Mouse (Mus musculus): Measurements from ENCODE around the gene Dagla. TPM values are rescaled to one million over a fixed set of nuclear protein-coding genes. Genes with fewer than 3 reads are reported as not detected.

Dagla gene
- polyA plus RNA-seq (2012; rRNA removed), result 15.1 and 16.4 TPM in 2 replicates

DNA sequence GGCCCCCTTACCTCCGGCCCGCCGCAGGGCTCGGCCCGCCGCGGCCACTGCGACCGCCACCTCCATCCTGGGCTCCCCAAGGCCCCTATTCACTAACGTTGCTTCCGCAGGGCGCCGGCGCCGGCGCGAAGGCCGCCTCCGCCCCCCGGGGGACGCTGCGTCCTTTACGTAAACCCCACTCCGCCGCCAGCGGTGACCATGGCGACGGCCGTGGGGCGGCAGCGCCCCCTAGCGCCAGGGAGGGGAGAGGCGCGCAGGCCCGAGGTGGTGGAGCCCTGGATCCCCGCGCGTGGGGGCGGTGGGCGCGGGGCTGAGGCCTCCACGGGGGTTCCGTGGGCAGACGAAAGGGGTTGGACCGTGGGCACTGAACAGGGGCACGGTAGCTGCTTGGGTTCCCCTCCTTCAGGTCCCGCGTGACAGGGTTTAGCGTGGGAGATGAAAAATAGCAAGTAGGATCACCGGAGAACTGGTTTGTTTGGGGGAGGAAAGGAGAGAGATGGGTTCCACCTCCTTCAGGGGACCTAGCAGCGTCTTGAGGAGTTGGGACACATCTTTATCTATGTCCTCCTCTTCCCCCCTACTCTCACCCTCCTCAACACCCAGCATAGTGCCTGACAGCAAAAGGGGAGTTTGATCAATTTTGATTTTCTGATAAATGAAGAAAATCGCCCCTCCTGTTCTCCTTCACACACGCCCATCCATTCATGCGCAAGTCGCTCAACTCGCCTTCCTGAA is at the start of gene Dagla:
Dagla (minus strand) TSS at position 68 of the 735 bp plus-strand sequence.

DNA sequence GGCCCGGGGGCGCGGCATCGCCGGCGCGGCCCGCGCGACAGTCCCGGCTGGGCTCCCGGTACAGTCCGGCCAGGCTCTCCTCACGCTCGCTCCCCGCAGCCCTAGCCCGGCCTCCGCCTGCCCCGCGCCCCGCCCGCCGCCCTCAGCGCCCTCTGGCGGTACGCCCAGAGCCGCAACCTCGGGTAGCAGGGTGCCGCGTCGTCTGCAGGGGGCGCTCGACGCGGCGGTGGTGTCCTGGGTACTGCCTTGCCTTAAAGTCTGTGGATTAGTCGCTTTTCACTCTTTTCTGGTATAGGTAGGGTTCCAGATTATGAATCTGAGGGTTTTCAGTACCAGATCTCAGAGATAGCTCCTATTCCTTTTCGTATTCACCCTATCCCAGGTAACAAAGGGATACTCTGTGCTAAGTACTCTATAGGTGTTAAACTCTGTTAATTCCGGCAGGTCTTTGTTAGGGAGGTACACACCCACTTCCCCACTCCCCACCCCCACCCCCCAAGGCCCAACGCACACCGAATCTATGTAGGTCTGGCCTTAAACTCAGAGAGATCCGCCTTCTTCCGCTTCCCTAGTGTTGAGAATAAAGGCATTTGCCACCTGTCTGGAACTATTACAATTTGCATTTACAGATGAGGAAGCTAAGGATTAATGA is 63.9 kb downstream of the Dagla start, which contains the start of gene Myrf:
Myrf (minus strand) TSS at position 95 of the 652 bp plus-strand sequence.

DNA sequence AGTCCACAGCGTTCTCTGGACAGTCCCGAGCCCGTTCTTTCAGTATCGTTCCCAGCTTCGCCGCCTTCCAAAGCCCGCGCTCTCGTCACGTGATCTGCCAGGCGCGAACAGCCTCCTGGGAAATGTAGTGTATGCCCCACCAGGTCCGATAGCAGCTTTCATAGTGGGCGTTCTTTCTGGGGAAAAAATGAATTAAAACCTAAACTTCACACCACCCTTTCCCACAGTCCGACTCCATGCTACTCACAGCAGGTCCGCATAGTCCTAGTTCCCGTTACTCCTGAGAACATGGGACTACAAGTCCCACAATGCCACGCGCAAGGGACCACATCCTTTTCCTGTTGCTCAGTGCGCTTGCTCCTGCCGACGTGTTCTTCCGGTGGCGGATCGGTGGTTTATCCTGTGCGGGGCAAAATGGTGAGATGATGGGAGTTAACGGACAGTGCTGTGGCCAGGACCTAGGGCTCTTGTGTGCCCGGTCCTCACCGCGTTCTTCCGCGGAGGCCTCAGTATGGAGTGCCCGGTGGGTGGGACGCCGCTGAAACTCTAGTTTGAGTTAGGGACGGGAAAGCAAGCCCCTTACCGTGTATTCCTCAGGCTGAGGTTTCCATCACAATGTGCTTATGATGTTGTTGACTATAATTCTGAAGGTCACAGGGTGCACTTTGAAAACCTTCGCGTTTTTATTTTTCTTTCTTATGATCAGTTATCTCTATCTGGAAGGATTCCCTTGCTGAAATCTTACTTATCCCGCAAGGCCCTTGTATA is 100.6 kb downstream of the Dagla start, which contains the start of the genes Tmem258 and Fen1:
Tmem258 (plus strand) TSS at position 167 of the 768 bp plus-strand sequence.
Fen1 (minus strand) TSS at position 322 of the 768 bp plus-strand sequence.

Other genes starting within 250 kb of the Dagla start
- 147 and 162 TPM in 2 replicates for gene Fads2, start 203.1 kb downstream of the Dagla start, polyA plus RNA-seq (2012; rRNA removed)
- 125 and 133 TPM in 2 replicates for gene Fads1, start 122.0 kb downstream of the Dagla start, polyA plus RNA-seq (2012; rRNA removed)
- 151 TPM in 2 replicates for gene Tmem258, start 100.9 kb downstream of the Dagla start, polyA plus RNA-seq (2012; rRNA removed)
- 28.4 and 35.3 TPM in 2 replicates for gene Fen1, start 100.7 kb downstream of the Dagla start, polyA plus RNA-seq (2012; rRNA removed)
- 1.3 and 1.9 TPM in 2 replicates for gene Myrf, start 64.1 kb downstream of the Dagla start, polyA plus RNA-seq (2012; rRNA removed)
- 46.7 and 51.5 TPM in 2 replicates for gene Syt7, start 84.2 kb upstream of the Dagla start, polyA plus RNA-seq (2012; rRNA removed)
- gene Lrrc10b, start 152.6 kb upstream of the Dagla start, polyA plus RNA-seq (2012; rRNA removed), result 1.2 and 1.5 TPM in 2 replicates
- 1.9 and 2.3 TPM in 2 replicates for gene Ppp1r32, start 178.1 kb upstream of the Dagla start, polyA plus RNA-seq (2012; rRNA removed)
- gene Cpsf7, start 220.4 kb upstream of the Dagla start, polyA plus RNA-seq (2012; rRNA removed), result 126 and 131 TPM in 2 replicates
- gene Sdhaf2, start 221.3 kb upstream of the Dagla start, polyA plus RNA-seq (2012; rRNA removed), result 50.1 and 51.0 TPM in 2 replicates